Mouse (Mus musculus): ENCODE results near the gene Zfp39. TPM values are rescaled to one million over a fixed set of nuclear protein-coding genes. Genes with fewer than 3 reads are reported as not detected.

Gene Zfp39
- polyA plus RNA-seq, 1 experiment = 1.5 TPM

Other genes with a start within 250 kb of the Zfp39 start
- gene Olfr322, start 245.4 kb downstream of the Zfp39 start, polyA plus RNA-seq (2012; rRNA removed) = not detected in 2 replicates
- not detected in 2 replicates for gene Olfr320, start 223.1 kb downstream of the Zfp39 start, polyA plus RNA-seq (2012; rRNA removed)
- gene Olfr319, start 205.1 kb downstream of the Zfp39 start, polyA plus RNA-seq (2012; rRNA removed) = not detected in 2 replicates
- not detected in 2 replicates for gene Olfr318, start 180.2 kb downstream of the Zfp39 start, polyA plus RNA-seq (2012; rRNA removed)
- not detected in 2 replicates for gene Olfr317, start 165.0 kb downstream of the Zfp39 start, polyA plus RNA-seq (2012; rRNA removed)
- gene Olfr316, start 151.5 kb downstream of the Zfp39 start, polyA plus RNA-seq (2012; rRNA removed) = not detected in 2 replicates
- not detected in 2 replicates for gene Olfr315, start 131.0 kb downstream of the Zfp39 start, polyA plus RNA-seq (2012; rRNA removed)
- not detected in 2 replicates for gene Olfr314, start 121.3 kb downstream of the Zfp39 start, polyA plus RNA-seq (2012; rRNA removed)
- not detected in 2 replicates for gene Fam183b, start 102.3 kb downstream of the Zfp39 start, polyA plus RNA-seq (2012; rRNA removed)
- not detected in 2 replicates for gene Olfr313, start 89.2 kb downstream of the Zfp39 start, polyA plus RNA-seq (2012; rRNA removed)
- gene Olfr312, start 75.0 kb downstream of the Zfp39 start, polyA plus RNA-seq (2012; rRNA removed) = not detected in 2 replicates
- gene Olfr311, start 65.0 kb downstream of the Zfp39 start, polyA plus RNA-seq (2012; rRNA removed) = not detected in 2 replicates
- gene Gm12258, start 57.1 kb downstream of the Zfp39 start, polyA plus RNA-seq (2012; rRNA removed) = 2.3 and 2.6 TPM in 2 replicates
- gene 2810021J22Rik, start 37.0 kb downstream of the Zfp39 start, polyA plus RNA-seq (2012; rRNA removed) = 3.3 and 3.7 TPM in 2 replicates
- gene Btnl10, start 13.7 kb upstream of the Zfp39 start, polyA plus RNA-seq (2012; rRNA removed) = 0.27 and 0.31 TPM in 2 replicates
- gene Rnf187, start 34.7 kb upstream of the Zfp39 start, polyA plus RNA-seq (2012; rRNA removed) = 251 and 307 TPM in 2 replicates
- gene Hist3h2ba, start 44.7 kb upstream of the Zfp39 start, polyA plus RNA-seq (2012; rRNA removed) = 3.0 and 5.3 TPM in 2 replicates
- gene Hist3h2a, start 50.5 kb upstream of the Zfp39 start, polyA plus RNA-seq (2012; rRNA removed) = 29.0 and 29.5 TPM in 2 replicates
- gene Trim17, start 50.5 kb upstream of the Zfp39 start, polyA plus RNA-seq (2012; rRNA removed) = 0.34 and 0.48 TPM in 2 replicates
- gene Trim11, start 73.9 kb upstream of the Zfp39 start, polyA plus RNA-seq (2012; rRNA removed) = 19.4 and 20.7 TPM in 2 replicates
- 0.15 and 6.2 TPM in 2 replicates for gene Obscn, start 232.2 kb upstream of the Zfp39 start, polyA plus RNA-seq (2012; rRNA removed)

All from kidney, adult 2 months (tissue).